Mouse (Mus musculus) CH12.LX (cell line): ENCODE measurements around the gene Lrmda.

Experiments used
- MAX ChIP-seq: IDR thresholded peaks from 2 replicates; pipeline ENCODE4 v1.6.1; 2011; ENCODE audit warnings: low read length, improper control_type of control experiment
- NELFE ChIP-seq: IDR thresholded peaks from 2 replicates; pipeline ENCODE4 v1.6.1; 2011; ENCODE audit warnings: low read depth, low read length, improper control_type of control experiment

DNA sequence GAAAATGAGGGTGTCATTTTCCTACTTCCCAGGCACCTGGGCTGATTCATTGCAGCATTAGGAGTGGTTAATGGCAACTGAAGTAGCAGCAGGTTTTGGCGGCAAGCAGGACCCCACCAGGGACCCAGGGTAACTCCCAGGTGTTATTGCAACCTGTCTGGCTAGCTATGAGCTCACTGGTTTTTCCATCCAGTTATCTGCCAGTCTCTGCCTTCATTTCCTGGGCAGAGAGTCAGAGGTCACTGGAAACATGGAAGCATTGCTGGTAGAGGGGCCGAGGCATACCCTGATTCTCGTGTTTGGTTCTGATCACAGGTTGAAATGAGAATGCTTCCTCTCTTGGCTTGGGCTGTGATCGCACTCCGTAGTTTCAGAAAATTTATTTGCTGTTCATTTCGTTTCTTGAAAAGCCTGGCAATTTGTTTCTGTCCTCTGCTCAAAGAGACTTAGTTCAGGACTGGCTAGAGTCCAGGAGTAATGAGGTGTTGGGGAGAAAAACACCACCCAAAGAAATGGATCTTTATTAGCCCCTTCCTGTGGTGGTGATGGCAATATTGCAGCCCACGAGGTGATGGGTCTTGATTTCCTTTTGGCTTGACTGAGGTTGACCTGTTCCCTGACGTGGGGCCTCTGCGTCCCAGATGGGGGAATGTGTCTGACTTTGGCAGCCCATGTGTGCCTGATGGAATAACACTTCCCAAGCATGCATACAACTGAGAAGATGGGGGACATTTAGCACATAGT is 688.6 kb downstream of the Lrmda start:
- TF ChIP-seq MAX = no peak
- no peak for TF ChIP-seq NELFE
